Mouse (Mus musculus) heart, embryonic 14.5 days (tissue): ENCODE measurements around the gene Polq. TPM values are rescaled to one million over a fixed set of nuclear protein-coding genes. Genes with fewer than 3 reads are reported as not detected.
"Not testable (repeated sequence)": the region's sequence is repeated elsewhere in the genome, so short reads cannot be mapped to it uniquely, and the experiment has no call there.

ENCODE experiments used
- ATAC-seq: fragments of 200-750 bp; cut with Nextera tagmentation; 2 replicates; pipeline ENCODE4 v1.8.0; 2017; ENCODE audit warnings: low read depth, moderate TSS enrichment; ENCODE audit not compliant: insufficient number of reproducible peaks, insufficient read depth, low FRiP score
- H3K27ac ChIP-seq, 2 experiments: fragments of 200-500 bp in 1 of 2; fragments of 300-500 bp in 1 of 2; sonication (generic) in 1 of 2; replicated peaks in 1 of 2; 2 replicates each; pipeline ENCODE4 v1.5.1; 2012 to 2014; ENCODE audit warnings: low read depth in 2 of 2, low read length in 2 of 2, control low read depth in 1 of 2, mild to moderate bottlenecking in 1 of 2, mixed read lengths in 1 of 2; ENCODE audit not compliant: control insufficient read depth in 1 of 2, insufficient read depth in 1 of 2
- H3K27me3 ChIP-seq: fragments of 300-500 bp; sonication (generic); 2 replicates; pipeline ENCODE4 v1.6.1; 2014; ENCODE audit warnings: mild to moderate bottlenecking, low read length, control low read depth; ENCODE audit not compliant: control insufficient read depth, insufficient read depth
- H3K36me3 ChIP-seq: fragments of 300-500 bp; sonication (generic); 2 replicates; pipeline ENCODE4 v1.6.1; 2014; ENCODE audit warnings: mild to moderate bottlenecking, control low read depth, low read length, mixed read lengths; ENCODE audit not compliant: control insufficient read depth, insufficient read depth
- H3K4me1 ChIP-seq, 2 experiments: fragments of 200-500 bp in 1 of 2; fragments of 300-500 bp in 1 of 2; sonication (generic) in 1 of 2; 2 replicates each; pipeline ENCODE4 v1.6.1; 2012 to 2014; ENCODE audit warnings: low read length in 2 of 2, control low read depth in 1 of 2, mixed read lengths in 1 of 2; ENCODE audit not compliant: control insufficient read depth in 2 of 2, insufficient read depth in 2 of 2
- H3K4me2 ChIP-seq: fragments of 300-500 bp; sonication (generic); 2 replicates; pipeline ENCODE4 v1.6.1; 2014; ENCODE audit warnings: mild to moderate bottlenecking, low read length
- H3K4me3 ChIP-seq, 2 experiments: fragments of 200-500 bp in 1 of 2; fragments of 300-500 bp in 1 of 2; sonication (generic) in 1 of 2; 2 replicates each; pipeline ENCODE4 v1.5.1; 2012 to 2014; ENCODE audit warnings: low read length in 2 of 2, mild to moderate bottlenecking in 2 of 2, control low read depth in 1 of 2, low read depth in 1 of 2, moderate library complexity in 1 of 2; ENCODE audit not compliant: control insufficient read depth in 1 of 2, insufficient read depth in 1 of 2
- H3K9ac ChIP-seq: fragments of 300-500 bp; sonication (generic); 2 replicates; pipeline ENCODE4 v1.6.1; 2014; ENCODE audit warnings: mild to moderate bottlenecking, low read length
- H3K9me3 ChIP-seq: fragments of 300-500 bp; sonication (generic); 2 replicates; pipeline ENCODE4 v1.6.1; 2016; ENCODE audit warnings: low read length, control low read depth; ENCODE audit not compliant: control insufficient read depth
- WGBS: fragments of 180-500 bp; shearing (Covaris S2); extraction: QIAGEN DNeasy Blood & Tissue Kit; methylation state at CpG from one replicate; pipeline ENCODE4 v1.1.7; 2014; 5-methylcytosine and 5-hydroxymethylcytosine counted together
- polyA plus RNA-seq: library from polyadenylated mRNA; unstranded; fragments of >200 nt; fragmentation: Nextera tagmentation; extraction: Ambion mirVana; gene quantifications from 2 replicates; pipeline ENCODE4 v1.2.1, GENCODE M21; 2014

Gene Polq
- polyA plus RNA-seq, 1 experiment from 2014 or later, result 4.4 TPM

GRCm38 (mm10) chr16:37094169-37094833, 82.7 kb downstream of the Polq start:
- Histone ChIP-seq H3K9me3 (0 out of 2 replicates have a peak, but pooled peaks cover 1% of the 10 kb centered on the region), H3K27ac (no peak overlapping the region), H3K36me3 (peaks cover 37% of the 10 kb centered on the region), H3K9ac (no peak overlapping the region), H3K4me3 (no peak overlapping the region), H3K4me1 (no peaks in the 10 kb centered on the region), H3K27me3 (no peaks in the 10 kb centered on the region), H3K4me2 (no peak overlapping the region)
- 83% methylated on average over 4 of the region's 4 CpGs for WGBS
- ATAC-seq, result no peak

- Histone ChIP-seq H3K9me3 (no peaks in the 10 kb centered on the region), H3K4me3 (no peak overlapping the region), H3K4me1 (peaks cover 0 to 4% of the 10 kb centered on the region in 2 experiments; a peak in 2 of 4 replicates), H3K4me2 (no peak overlapping the region), H3K27me3 (no peaks in the 10 kb centered on the region), H3K9ac (no peak overlapping the region), H3K36me3 (no peaks in the 10 kb centered on the region), H3K27ac (no peak overlapping the region)
- ATAC-seq, result no peak
- 11% methylated on average over 5 of the region's 5 CpGs for WGBS
These were observed 97.2 kb downstream of the Polq start for GRCm38 (mm10) chr16:37108763-37109162.

GRCm38 (mm10) chr16:37109285-37109684, 97.7 kb downstream of the Polq start:
- 23% methylated on average over 3 of the region's 3 CpGs for WGBS
- no peaks in the 10 kb centered on the region for H3K27me3 ChIP-seq
- H3K27ac ChIP-seq, result no peak overlapping the region
- H3K4me1 ChIP-seq, result peaks cover 0 to 4% of the 10 kb centered on the region in 2 experiments; a peak in 2 of 4 replicates
- H3K4me2 ChIP-seq, result no peak overlapping the region
- no peaks in the 10 kb centered on the region for H3K36me3 ChIP-seq
- H3K9me3 ChIP-seq, result no peaks in the 10 kb centered on the region
- peak; percentile 50; the same call in 1 of the 2 replicates for ATAC-seq
- no peak overlapping the region for H3K4me3 ChIP-seq
- H3K9ac ChIP-seq, result no peak overlapping the region

- not testable (repeated sequence) for H3K9me3 ChIP-seq, H3K27ac ChIP-seq, ATAC-seq, H3K4me3 ChIP-seq, H3K4me2 ChIP-seq, H3K4me1 ChIP-seq, H3K27me3 ChIP-seq, H3K9ac ChIP-seq, H3K36me3 ChIP-seq
- 83% methylated on average over 1 of the region's 1 CpGs for WGBS
These were observed 113.6 kb downstream of the Polq start for GRCm38 (mm10) chr16:37125190-37125589.

Other genes with a start within 250 kb of the Polq start
- 0.42 and 2.1 TPM in 2 replicates for gene Slc15a2, start 226.8 kb upstream of the Polq start, polyA plus RNA-seq
- gene Iqcb1, start 183.4 kb upstream of the Polq start, polyA plus RNA-seq, result 23.9 and 28.4 TPM in 2 replicates
- 0.53 and 1.2 TPM in 2 replicates for gene Eaf2, start 136.8 kb upstream of the Polq start, polyA plus RNA-seq
- gene Golgb1, start 136.6 kb upstream of the Polq start, polyA plus RNA-seq, result 61.4 and 73.8 TPM in 2 replicates
- 2.3 and 3.4 TPM in 2 replicates for gene Hcls1, start 76.8 kb upstream of the Polq start, polyA plus RNA-seq
- 12.5 and 13.0 TPM in 2 replicates for gene Fbxo40, start 21.3 kb upstream of the Polq start, polyA plus RNA-seq